Mouse (Mus musculus): ENCODE measurements around the gene Lrba.

The Lrba gene

DNA sequence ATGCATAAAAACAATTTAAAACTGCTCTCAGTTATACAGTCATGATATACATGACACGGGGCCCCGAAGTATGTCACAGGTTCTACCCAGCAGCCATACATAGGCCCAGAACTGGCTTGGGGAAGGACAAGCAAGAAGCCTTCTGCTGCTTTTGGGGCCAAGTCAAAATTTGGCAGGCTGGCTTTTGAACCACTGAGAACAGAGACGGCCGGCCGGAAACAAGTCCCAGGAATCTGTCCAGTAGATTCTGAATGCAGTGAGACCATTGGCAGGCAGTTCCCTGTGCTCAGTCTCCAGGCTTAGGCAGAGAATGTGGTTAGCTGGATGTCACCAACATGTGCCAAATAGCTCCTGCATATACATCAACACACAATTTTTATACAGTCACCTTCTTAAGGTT, 565.3 kb downstream of the Lrba start:
- no peak for DNase-seq (ENCODE audit: extremely low read depth, low read depth, low spot score)

- no peak for DNase-seq (ENCODE audit: extremely low read depth, low read depth, low spot score)
Measured at GRCm38 (mm10) chr3:86793264-86793663, 568.8 kb downstream of the Lrba start.

- DNase-seq (ENCODE audit: extremely low read depth, low read depth, low spot score), result no peak
Measured at GRCm38 (mm10) chr3:86793720-86794191, 569.3 kb downstream of the Lrba start.

- no peak for DNase-seq (ENCODE audit: extremely low read depth, low read depth, low spot score)
Measured at GRCm38 (mm10) chr3:86796716-86797115, 572.2 kb downstream of the Lrba start.

GRCm38 (mm10) chr3:86797871-86798460, 573.5 kb downstream of the Lrba start:
- DNase-seq (ENCODE audit: extremely low read depth, low read depth, low spot score), result no peak

DNA sequence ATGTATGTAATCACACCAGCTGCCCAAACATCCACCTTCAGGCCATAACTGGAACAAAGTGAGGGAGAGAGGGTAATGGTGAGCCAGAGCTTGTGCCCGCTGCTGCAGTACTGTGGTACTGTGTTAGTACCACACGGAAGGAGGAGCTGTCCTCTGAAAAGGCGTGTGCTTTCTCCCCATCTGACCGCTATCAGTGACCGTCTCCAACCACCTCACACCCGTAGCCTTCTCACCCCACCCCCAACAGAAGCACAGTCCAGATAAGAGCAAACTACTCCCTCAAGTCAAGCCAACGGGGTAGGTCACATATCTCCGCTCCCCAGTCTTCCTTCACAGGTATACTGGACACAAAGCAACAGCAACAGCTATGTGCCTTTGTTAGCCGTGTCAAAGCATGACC, 574.6 kb downstream of the Lrba start:
- no peak for DNase-seq (ENCODE audit: extremely low read depth, low read depth, low spot score)

GRCm38 (mm10) chr3:86800841-86801240, 576.4 kb downstream of the Lrba start:
- DNase-seq (ENCODE audit: extremely low read depth, low read depth, low spot score), result no peak

GRCm38 (mm10) chr3:86802825-86803224, 578.3 kb downstream of the Lrba start:
- no peak for DNase-seq (ENCODE audit: extremely low read depth, low read depth, low spot score)

DNA sequence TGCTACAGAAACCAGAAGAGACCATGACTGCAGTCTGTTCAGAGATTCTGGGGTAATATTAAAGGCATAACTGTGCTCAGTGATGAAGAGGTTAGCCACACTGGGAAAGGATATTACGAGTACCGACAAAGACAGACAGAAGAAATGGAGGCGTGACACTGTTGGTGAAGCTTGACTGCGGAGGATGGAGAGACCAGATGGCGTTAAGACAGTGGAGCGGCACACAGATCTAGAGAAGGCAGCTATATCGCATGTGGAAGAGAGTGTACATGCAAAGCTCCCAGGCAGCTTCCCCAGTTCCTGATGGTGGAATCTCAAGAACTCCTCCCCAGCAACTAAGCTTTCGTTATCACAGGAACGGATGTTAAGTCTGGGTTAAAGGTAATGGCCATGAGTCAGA, 579.8 kb downstream of the Lrba start:
- no peak for DNase-seq (ENCODE audit: extremely low read depth, low read depth, low spot score)

DNA sequence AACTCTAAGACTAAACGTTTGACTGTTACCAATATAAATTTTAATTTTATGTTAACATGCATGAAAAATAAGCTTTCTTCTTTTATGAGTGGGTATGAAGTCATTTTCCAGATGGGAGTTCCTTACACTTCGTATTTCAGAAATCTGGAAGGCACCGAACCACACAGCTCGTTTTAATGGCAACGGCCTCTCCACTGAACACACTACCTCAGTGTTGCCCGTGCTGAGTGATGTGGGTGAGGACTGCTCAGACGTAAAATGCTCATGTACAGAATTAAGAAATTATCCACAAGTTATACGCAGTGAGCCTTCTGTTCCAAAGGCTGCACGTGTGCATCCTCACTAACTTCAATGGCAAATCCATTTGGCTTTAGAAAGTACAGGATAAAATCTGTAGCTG, 582.4 kb downstream of the Lrba start:
- DNase-seq (ENCODE audit: extremely low read depth, low read depth, low spot score), result no peak

GRCm38 (mm10) chr3:86807750-86808467, 583.4 kb downstream of the Lrba start:
- no peak for DNase-seq (ENCODE audit: extremely low read depth, low read depth, low spot score)

- no peak for DNase-seq (ENCODE audit: extremely low read depth, low read depth, low spot score)
Measured at GRCm38 (mm10) chr3:86809199-86809598, 584.7 kb downstream of the Lrba start.

- no peak for DNase-seq (ENCODE audit: extremely low read depth, low read depth, low spot score)
Measured at GRCm38 (mm10) chr3:86809646-86810045, 585.2 kb downstream of the Lrba start.

GRCm38 (mm10) chr3:86810908-86811307, 586.4 kb downstream of the Lrba start:
- no peak for DNase-seq (ENCODE audit: extremely low read depth, low read depth, low spot score)

- DNase-seq (ENCODE audit: extremely low read depth, low read depth, low spot score), result no peak
Measured at GRCm38 (mm10) chr3:86812689-86813088, 588.2 kb downstream of the Lrba start.

DNA sequence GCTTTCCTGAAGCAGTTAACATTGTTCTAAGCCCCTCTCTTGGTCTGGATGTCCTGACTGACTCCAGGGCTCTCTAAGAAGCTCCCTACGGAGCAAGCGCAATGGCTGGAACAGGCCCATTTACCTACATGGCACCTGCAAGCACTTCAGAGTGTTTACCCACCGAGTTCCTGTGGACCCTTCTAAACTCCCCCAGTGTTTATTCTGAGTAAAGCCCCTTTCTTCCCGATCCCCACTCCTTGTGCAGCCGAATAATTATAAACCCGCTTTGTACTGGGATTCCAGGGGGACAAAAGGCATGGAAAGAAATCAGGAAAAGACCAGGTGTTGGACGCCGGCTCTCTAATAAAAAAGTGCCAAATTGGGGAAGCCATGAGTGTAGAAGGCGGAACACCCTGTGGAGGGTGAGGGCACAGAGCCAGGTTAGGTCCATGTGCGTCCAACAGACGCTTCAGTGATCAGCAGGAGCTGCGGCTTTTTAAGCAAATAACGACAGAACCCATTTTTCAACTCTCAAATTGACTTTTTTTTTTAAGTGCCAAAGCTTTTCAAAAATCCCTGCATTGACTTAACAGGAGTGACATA, 593.6 kb downstream of the Lrba start:
- DNase-seq (ENCODE audit: extremely low read depth, low read depth, low spot score), result no peak

DNA sequence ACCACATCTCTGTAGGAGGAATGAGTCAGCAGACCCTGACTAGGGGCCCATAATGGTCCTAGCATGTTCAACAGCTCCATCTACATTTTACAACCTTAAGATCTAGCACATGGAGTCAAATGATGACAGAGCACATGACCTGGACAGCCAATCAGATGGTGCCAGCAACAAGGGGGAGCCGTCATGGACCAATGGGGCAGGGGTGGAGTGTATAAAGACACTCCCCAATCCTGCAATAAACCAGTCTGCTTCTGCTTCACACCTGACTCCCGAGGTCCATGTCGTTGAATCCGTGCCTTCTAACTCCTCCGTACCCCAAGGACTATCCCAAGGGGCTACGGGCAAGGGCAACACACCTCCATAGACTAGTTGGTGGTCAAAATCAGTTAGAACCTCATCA, 594.9 kb downstream of the Lrba start:
- DNase-seq (ENCODE audit: extremely low read depth, low read depth, low spot score), result no peak

DNA sequence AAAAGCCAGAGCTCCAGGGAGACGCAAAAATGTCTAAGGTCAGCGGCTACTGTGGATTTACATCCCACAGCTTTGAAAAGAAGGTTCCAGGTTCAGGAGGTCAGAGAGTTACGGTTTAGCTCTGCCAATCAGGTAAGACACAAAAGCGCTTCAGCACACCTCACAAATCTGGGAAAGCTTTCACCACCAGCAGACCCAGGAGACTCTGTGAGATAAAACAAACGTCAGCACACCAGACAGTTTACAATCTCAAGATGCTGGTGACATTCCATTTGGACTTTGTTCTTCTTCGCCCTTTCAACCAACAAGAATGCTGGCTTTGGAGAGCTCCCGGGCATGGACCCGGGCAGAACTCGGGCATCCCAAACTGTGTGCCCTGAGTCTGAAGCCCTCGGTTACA, 595.9 kb downstream of the Lrba start:
- no peak for DNase-seq (ENCODE audit: extremely low read depth, low read depth, low spot score)

- DNase-seq (ENCODE audit: extremely low read depth, low read depth, low spot score), result no peak
Measured at GRCm38 (mm10) chr3:86821383-86821782, 596.9 kb downstream of the Lrba start.

- no peak for DNase-seq (ENCODE audit: extremely low read depth, low read depth, low spot score)
Measured at GRCm38 (mm10) chr3:86827506-86827905, 603.0 kb downstream of the Lrba start.

GRCm38 (mm10) chr3:86832115-86832514, 607.6 kb downstream of the Lrba start:
- DNase-seq (ENCODE audit: extremely low read depth, low read depth, low spot score), result no peak

Data from fat pad, adult 2 months (tissue).